Mouse (Mus musculus): Measurements from ENCODE around the gene Bax. TPM values are rescaled to one million over a fixed set of nuclear protein-coding genes. Genes with fewer than 3 reads are reported as not detected.

The Bax gene
- total RNA-seq, 1 experiment from 2014 or later = 18.0 TPM

- no peak for ATAC-seq (replicated peaks in 1 of 2; ENCODE audit: insufficient read depth in 1 of 2, low FRiP score in 2 of 2, low TSS enrichment in 1 of 2, low read depth in 1 of 2, poor library complexity in 2 of 2, severe bottlenecking in 2 of 2)
Measured at GRCm38 (mm10) chr7:45437521-45438276, 29.0 kb downstream of the Bax start, which contains the start of gene Ruvbl2. Ruvbl2 (minus strand) TSS chr7:45438096.

GRCm38 (mm10) chr7:45437046-45437445 is 29.7 kb downstream of the Bax start:
- ATAC-seq (replicated peaks in 1 of 2; ENCODE audit: insufficient read depth in 1 of 2, low FRiP score in 2 of 2, low TSS enrichment in 1 of 2, low read depth in 1 of 2, poor library complexity in 2 of 2, severe bottlenecking in 2 of 2) = no peak

- no peak for ATAC-seq (replicated peaks in 1 of 2; ENCODE audit: insufficient read depth in 1 of 2, low FRiP score in 2 of 2, low TSS enrichment in 1 of 2, low read depth in 1 of 2, poor library complexity in 2 of 2, severe bottlenecking in 2 of 2)
Measured at GRCm38 (mm10) chr7:45436444-45436843, 30.3 kb downstream of the Bax start.

DNA sequence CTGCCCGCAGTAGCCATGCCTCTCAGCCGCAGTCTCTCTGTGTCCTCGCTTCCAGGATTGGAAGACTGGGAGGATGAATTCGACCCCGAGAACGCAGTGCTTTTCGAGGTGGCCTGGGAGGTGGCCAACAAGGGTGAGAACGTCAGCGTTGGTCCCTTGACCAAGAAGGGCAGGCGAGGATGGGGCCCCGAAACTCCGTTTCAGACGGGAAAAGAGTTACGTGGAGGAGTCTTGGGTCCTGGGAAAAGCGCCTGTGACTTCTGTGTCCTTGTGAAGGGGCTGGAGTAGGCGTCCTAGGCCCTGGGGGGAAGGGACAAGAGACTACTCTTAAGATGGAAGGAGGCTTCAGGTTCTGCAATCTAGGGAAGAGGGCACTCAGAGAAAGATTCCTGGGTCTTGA is 31.7 kb downstream of the Bax start:
- ATAC-seq (replicated peaks in 1 of 2; ENCODE audit: insufficient read depth in 1 of 2, low FRiP score in 2 of 2, low TSS enrichment in 1 of 2, low read depth in 1 of 2, poor library complexity in 2 of 2, severe bottlenecking in 2 of 2) = no peak

- peak; percentile 92 for ATAC-seq (replicated peaks in 1 of 2; ENCODE audit: insufficient read depth in 1 of 2, low FRiP score in 2 of 2, low TSS enrichment in 1 of 2, low read depth in 1 of 2, poor library complexity in 2 of 2, severe bottlenecking in 2 of 2)
Measured at GRCm38 (mm10) chr7:45434203-45435015, 32.3 kb downstream of the Bax start, which contains the start of gene Gys1. Gys1 (plus strand) TSS chr7:45434844.

GRCm38 (mm10) chr7:45433835-45434202 is 32.9 kb downstream of the Bax start:
- no peak for ATAC-seq (replicated peaks in 1 of 2; ENCODE audit: insufficient read depth in 1 of 2, low FRiP score in 2 of 2, low TSS enrichment in 1 of 2, low read depth in 1 of 2, poor library complexity in 2 of 2, severe bottlenecking in 2 of 2)

DNA sequence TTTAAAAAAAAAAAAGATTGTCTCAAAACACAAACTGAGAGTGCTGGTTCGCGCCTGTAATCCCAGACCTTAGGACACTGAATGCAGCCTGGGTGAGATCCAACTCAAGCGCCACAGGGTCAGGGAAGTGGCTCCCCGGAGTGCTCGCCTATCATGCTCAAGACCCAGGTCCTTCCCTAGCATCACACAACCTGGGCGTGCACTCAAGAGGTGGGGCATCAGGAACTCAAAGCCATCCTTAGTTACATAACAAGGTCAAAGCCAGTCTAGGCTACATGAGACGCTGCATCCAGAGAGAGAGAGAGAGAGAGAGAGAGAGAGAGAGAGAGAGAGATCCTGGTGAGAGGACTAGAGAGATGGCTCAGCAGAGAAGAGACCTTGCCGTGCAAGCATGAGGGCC is 40.1 kb downstream of the Bax start:
- ATAC-seq (replicated peaks in 1 of 2; ENCODE audit: insufficient read depth in 1 of 2, low FRiP score in 2 of 2, low TSS enrichment in 1 of 2, low read depth in 1 of 2, poor library complexity in 2 of 2, severe bottlenecking in 2 of 2) = no peak

GRCm38 (mm10) chr7:45421194-45421593 is 45.5 kb downstream of the Bax start:
- no peak for ATAC-seq (replicated peaks in 1 of 2; ENCODE audit: insufficient read depth in 1 of 2, low FRiP score in 2 of 2, low TSS enrichment in 1 of 2, low read depth in 1 of 2, poor library complexity in 2 of 2, severe bottlenecking in 2 of 2)

- ATAC-seq (replicated peaks in 1 of 2; ENCODE audit: insufficient read depth in 1 of 2, low FRiP score in 2 of 2, low TSS enrichment in 1 of 2, low read depth in 1 of 2, poor library complexity in 2 of 2, severe bottlenecking in 2 of 2) = no peak
Measured at GRCm38 (mm10) chr7:45420615-45420919, 46.1 kb downstream of the Bax start, which contains the start of gene Lhb. Lhb (plus strand) TSS chr7:45420820.

DNA sequence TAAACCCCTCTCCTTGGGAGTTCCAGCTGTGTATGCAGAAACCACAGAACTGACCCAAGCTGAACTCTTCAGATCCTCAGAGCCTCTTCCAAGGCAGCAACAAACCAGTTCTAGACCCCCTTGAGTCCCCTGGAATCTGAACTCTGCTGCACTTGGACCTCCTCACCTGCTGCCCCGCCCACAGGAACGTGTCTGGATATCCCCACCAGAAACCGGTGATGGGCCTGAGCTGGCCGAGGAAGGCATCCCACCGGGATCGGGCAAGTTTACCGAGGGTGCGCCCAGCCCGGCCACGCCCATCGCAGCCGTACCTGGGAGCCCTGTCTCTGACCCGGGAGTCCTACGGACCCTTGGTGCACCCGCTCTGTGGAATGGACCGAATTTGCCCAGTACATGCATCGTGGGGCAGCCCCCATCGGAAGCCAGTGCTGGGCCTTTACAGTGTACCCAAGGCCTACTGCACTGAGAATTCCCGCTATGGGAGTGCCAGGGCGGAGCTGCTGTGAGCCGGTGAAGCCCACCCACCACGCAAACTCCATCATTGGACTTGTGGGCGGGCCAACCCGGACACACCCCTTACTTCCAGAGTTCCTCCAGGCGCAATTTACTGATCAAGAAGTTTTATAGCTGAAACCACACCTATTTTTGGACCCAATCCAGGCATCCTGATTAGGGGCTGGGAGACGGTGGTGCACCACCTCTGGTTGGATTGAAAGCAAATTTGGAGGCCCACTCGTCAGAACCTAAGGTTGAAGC is 46.7 kb downstream of the Bax start:
- no peak for ATAC-seq (replicated peaks in 1 of 2; ENCODE audit: insufficient read depth in 1 of 2, low FRiP score in 2 of 2, low TSS enrichment in 1 of 2, low read depth in 1 of 2, poor library complexity in 2 of 2, severe bottlenecking in 2 of 2)

DNA sequence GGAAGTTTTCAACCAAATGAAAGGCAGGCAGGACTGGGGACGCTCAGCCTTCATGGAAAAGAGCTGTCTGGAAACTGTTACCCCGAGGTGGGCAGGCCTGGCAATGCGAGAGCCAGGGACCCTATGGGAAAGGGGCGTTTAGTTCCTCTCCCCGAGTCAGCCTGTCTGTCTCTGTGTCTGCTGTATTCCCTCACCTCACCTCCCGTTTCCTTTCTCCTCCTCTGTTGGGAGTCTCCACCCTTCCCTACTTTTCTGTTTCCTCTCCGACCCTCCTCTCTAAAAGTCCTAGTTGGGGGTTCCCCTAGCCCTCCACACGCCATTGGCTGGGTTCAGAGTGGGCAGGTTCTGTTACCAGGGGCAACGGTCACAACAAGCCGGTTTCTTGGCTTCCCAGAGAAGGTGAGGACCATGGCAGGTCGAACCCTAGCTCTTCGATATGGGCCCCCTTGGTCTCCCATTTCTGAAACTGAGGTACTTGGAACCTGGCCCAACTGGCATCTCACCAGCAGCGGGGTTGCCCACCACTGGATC is 48.7 kb downstream of the Bax start:
- 0 out of 4 replicates have a peak, but pooled peaks of 1 of the 2 experiments have one; percentile 19 for ATAC-seq (replicated peaks in 1 of 2; ENCODE audit: insufficient read depth in 1 of 2, low FRiP score in 2 of 2, low TSS enrichment in 1 of 2, low read depth in 1 of 2, poor library complexity in 2 of 2, severe bottlenecking in 2 of 2)

DNA sequence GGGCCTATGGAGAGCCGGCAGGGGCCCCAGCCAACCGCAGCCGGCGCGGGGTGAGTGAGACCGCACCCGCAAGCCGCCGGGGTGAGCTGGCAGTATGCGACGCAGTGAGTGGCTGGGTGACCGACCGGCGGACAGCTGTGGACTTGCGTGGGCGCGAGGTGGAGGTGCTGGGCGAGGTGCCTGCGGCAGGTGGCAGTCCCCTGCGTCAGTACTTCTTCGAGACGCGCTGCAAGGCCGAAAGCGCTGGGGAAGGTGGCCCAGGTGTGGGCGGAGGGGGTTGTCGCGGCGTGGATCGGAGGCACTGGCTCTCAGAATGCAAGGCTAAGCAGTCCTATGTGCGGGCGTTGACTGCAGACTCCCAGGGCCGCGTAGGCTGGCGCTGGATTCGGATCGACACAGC is 51.1 kb downstream of the Bax start:
- peak; percentile 30 to 41; a peak in 1 of 4 replicates for ATAC-seq (replicated peaks in 1 of 2; ENCODE audit: insufficient read depth in 1 of 2, low FRiP score in 2 of 2, low TSS enrichment in 1 of 2, low read depth in 1 of 2, poor library complexity in 2 of 2, severe bottlenecking in 2 of 2)

DNA sequence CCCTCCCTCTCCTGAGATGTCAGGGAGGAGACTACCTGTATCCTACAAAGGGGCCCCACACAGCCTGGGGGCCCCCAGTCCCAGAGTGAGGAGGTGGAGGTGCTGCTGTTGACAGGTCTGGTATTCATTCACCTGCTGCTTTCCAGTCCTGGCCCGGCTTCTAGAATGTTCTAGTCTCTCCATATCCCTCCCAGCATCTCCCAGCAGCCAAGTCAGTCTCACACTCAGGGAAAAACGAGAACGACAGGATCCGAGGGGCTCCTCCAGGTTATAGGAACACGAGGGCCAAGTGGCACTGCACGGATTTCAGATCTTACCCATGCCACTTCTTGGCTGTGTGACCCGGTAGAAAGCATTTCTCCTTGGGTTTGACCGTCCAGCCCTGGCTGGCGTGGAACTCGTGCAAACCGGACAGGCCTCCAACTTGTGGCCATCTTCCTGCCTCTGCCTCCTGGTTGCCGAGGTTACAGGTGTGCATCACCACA is 51.9 kb downstream of the Bax start:
- ATAC-seq (replicated peaks in 1 of 2; ENCODE audit: insufficient read depth in 1 of 2, low FRiP score in 2 of 2, low TSS enrichment in 1 of 2, low read depth in 1 of 2, poor library complexity in 2 of 2, severe bottlenecking in 2 of 2) = no peak

DNA sequence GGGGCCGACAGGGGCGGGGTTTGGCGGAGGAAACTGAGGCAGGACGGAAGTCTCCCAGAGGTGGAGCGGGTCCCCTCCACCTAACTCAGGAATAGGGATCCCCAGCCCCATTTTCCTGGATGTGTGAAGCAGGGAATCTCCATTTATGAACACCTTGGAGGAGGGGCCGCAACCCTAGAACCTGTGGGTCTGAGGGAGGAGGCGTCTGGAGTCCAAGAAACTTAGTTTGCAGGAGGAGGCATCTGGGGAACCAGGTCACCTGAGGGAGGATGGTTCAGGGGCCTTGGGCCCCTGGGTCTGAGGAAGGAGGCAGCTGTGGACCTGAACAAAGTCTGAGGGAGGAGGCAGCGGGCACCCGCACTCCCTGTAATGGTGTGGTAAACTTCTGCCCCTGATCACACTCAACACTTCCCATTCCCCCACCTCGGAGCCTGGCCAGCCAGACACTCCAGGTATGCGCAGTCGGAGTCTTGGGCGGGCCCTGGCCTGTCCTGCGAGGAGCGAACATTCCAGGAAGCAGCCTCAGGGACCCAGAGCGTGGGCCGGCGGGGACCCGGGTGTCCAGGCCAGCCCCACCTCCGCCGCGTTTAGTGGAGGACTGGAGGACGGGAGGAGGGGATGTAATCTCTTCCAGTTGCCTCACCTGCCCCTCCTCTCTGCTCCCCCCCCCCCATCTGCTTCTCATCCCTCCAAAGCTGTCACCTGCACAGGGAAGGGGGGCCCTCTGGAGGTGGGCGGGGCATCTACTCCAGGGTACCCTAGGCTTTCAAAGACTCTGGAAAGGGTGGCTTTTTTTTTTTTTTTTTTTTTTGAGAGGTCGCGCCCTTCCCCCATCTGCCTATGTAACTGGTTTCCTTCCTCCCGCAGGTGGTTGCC is 52.6 kb downstream of the Bax start:
- 0 out of 4 replicates have a peak, but pooled peaks of 1 of the 2 experiments have one; percentile 15 for ATAC-seq (replicated peaks in 1 of 2; ENCODE audit: insufficient read depth in 1 of 2, low FRiP score in 2 of 2, low TSS enrichment in 1 of 2, low read depth in 1 of 2, poor library complexity in 2 of 2, severe bottlenecking in 2 of 2)

GRCm38 (mm10) chr7:45413113-45413863 is 53.4 kb downstream of the Bax start, which contains the start of gene Ntf5:
Ntf5 (plus strand) TSS chr7:45413695.
- no peak for ATAC-seq (replicated peaks in 1 of 2; ENCODE audit: insufficient read depth in 1 of 2, low FRiP score in 2 of 2, low TSS enrichment in 1 of 2, low read depth in 1 of 2, poor library complexity in 2 of 2, severe bottlenecking in 2 of 2)

GRCm38 (mm10) chr7:45412421-45412820 is 54.3 kb downstream of the Bax start:
- ATAC-seq (replicated peaks in 1 of 2; ENCODE audit: insufficient read depth in 1 of 2, low FRiP score in 2 of 2, low TSS enrichment in 1 of 2, low read depth in 1 of 2, poor library complexity in 2 of 2, severe bottlenecking in 2 of 2) = no peak

Data from hematopoietic stem cell, adult 5-6 weeks (primary cell).